Comparison of ENCODE assay signal across 8 mouse cellular contexts in genomic region chr15:84231113-84231712, GRCm38 (mm10). TPM values are rescaled to one million over a fixed set of nuclear protein-coding genes. Genes with fewer than 3 reads are reported as not detected.
A peak's percentile ranks its signal among the peaks of the same experiment; 100 is the strongest.
DNase-seq lines count a peak whose midpoint lies in the region; ATAC-seq and TF ChIP-seq lines count a peak whose summit lies in the region.

No protein-coding gene starts in this region.

- TF ChIP-seq POLR2A in MEL (IDR thresholded peaks at IDR 0.05; ENCODE audit: control insufficient read depth in 1 of 2, insufficient read depth in 1 of 2, low read depth in 1 of 2, low read length in 2 of 2, poor library complexity in 1 of 2), result peak in 1 of 2 experiments; percentile 72; a peak in 3 of 4 replicates

- TF ChIP-seq CTCF in MEL (IDR thresholded peaks at IDR 0.05 in 2 of 3, conservative IDR thresholded peaks at IDR 0.05 in 1 of 3; ENCODE audit: control insufficient read depth in 1 of 3, insufficient read depth in 1 of 3, low read depth in 2 of 3, low read length in 3 of 3, poor library complexity in 1 of 3, severe bottlenecking in 1 of 3), result no peak

- peak overlapping the region; percentile 67 to 89 for H3K4me3 ChIP-seq in MEL (ENCODE audit: control insufficient read depth in 1 of 2, insufficient read depth in 1 of 2, low read depth in 2 of 2, low read length in 2 of 2)
- H3K4me3 ChIP-seq in forebrain, embryonic 16.5 days (replicated peaks; ENCODE audit: low read length), result peak overlapping the region; percentile 48
- peak overlapping the region; percentile 44 for H3K4me3 ChIP-seq in hindbrain, embryonic 15.5 days
- H3K4me3 ChIP-seq in limb, embryonic 12.5 days (replicated peaks), result peak overlapping the region; percentile 53
- H3K4me3 ChIP-seq in midbrain, embryonic 11.5 days (ENCODE audit: low read depth, low read length), result peak overlapping the region; percentile 40
- peak overlapping the region; percentile 55 for H3K4me3 ChIP-seq in stomach, embryonic 16.5 days (replicated peaks; ENCODE audit: low read length)

- DNase-seq in MEL (ENCODE audit: low read depth, low spot score), result peak; percentile 93
- peak; percentile 96 for DNase-seq in midbrain, embryonic 11.5 days (ENCODE audit: low spot score, missing footprints)
- DNase-seq in thymus, adult 18-20 months, result no peak

- peak; percentile 80 to 94 for TF ChIP-seq EP300 in MEL (IDR thresholded peaks at IDR 0.05; ENCODE audit: low read depth in 1 of 2, low read length in 2 of 2)

- 2% methylated on average over 15 of the region's 16 CpGs for WGBS in forebrain, embryonic 16.5 days
- 4% methylated on average over 16 of the region's 16 CpGs for WGBS in hindbrain, embryonic 15.5 days
- WGBS in limb, embryonic 12.5 days, result 6% methylated on average over 16 of the region's 16 CpGs
- WGBS in midbrain, embryonic 11.5 days, result 2% methylated on average over 16 of the region's 16 CpGs
- WGBS in stomach, embryonic 16.5 days, result 7% methylated on average over 16 of the region's 16 CpGs

- peaks cover 0 to 11% of the 10 kb centered on the region in 2 experiments; a peak in 2 of 4 replicates for H3K36me3 ChIP-seq in MEL (ENCODE audit: control insufficient read depth in 1 of 2, insufficient read depth in 2 of 2, low read length in 2 of 2)
- no peaks in the 10 kb centered on the region for H3K36me3 ChIP-seq in forebrain, embryonic 16.5 days (ENCODE audit: control insufficient read depth, insufficient read depth)
- H3K36me3 ChIP-seq in hindbrain, embryonic 15.5 days, result no peaks in the 10 kb centered on the region
- H3K36me3 ChIP-seq in limb, embryonic 12.5 days, result no peaks in the 10 kb centered on the region
- no peaks in the 10 kb centered on the region for H3K36me3 ChIP-seq in midbrain, embryonic 11.5 days (ENCODE audit: control insufficient read depth, insufficient read depth, low read length)
- H3K36me3 ChIP-seq in stomach, embryonic 16.5 days (ENCODE audit: control insufficient read depth, insufficient read depth, low read length), result no peaks in the 10 kb centered on the region

- H3K79me2 ChIP-seq in MEL (ENCODE audit: control insufficient read depth, insufficient read depth, low read length, poor library complexity), result peaks cover 20% of the 10 kb centered on the region

- peak overlapping the region; percentile 74 for H3K9ac ChIP-seq in MEL (ENCODE audit: control insufficient read depth, low read depth, low read length, poor library complexity, severe bottlenecking)
- peak overlapping the region; percentile 76 for H3K9ac ChIP-seq in forebrain, embryonic 16.5 days (replicated peaks; ENCODE audit: low read depth, low read length)
- H3K9ac ChIP-seq in hindbrain, embryonic 15.5 days, result peak overlapping the region; percentile 54; the same call in 1 of the 2 replicates
- peak overlapping the region; percentile 62 for H3K9ac ChIP-seq in limb, embryonic 12.5 days (replicated peaks)
- peak overlapping the region; percentile 55 for H3K9ac ChIP-seq in midbrain, embryonic 11.5 days (ENCODE audit: low read length)
- H3K9ac ChIP-seq in stomach, embryonic 16.5 days (ENCODE audit: low read length), result peak overlapping the region; percentile 69

- peaks cover 0 to 21% of the 10 kb centered on the region in 2 experiments; a peak in 2 of 4 replicates for H3K4me1 ChIP-seq in MEL (ENCODE audit: control insufficient read depth in 1 of 2, insufficient read depth in 2 of 2, low read length in 2 of 2)
- H3K4me1 ChIP-seq in forebrain, embryonic 16.5 days (replicated peaks; ENCODE audit: control insufficient read depth, insufficient read depth, low read length), result peaks cover 31% of the 10 kb centered on the region
- H3K4me1 ChIP-seq in hindbrain, embryonic 15.5 days (replicated peaks), result peaks cover 52% of the 10 kb centered on the region
- H3K4me1 ChIP-seq in limb, embryonic 12.5 days (replicated peaks), result peaks cover 28% of the 10 kb centered on the region
- peaks cover 31% of the 10 kb centered on the region for H3K4me1 ChIP-seq in midbrain, embryonic 11.5 days (ENCODE audit: control insufficient read depth, insufficient read depth, low read length)
- peaks cover 18% of the 10 kb centered on the region for H3K4me1 ChIP-seq in stomach, embryonic 16.5 days (ENCODE audit: control insufficient read depth, insufficient read depth, low read length)

- H3K27me3 ChIP-seq in MEL (ENCODE audit: control insufficient read depth in 1 of 2, insufficient read depth in 2 of 2, low read length in 2 of 2), result no peaks in the 10 kb centered on the region
- no peaks in the 10 kb centered on the region for H3K27me3 ChIP-seq in forebrain, embryonic 16.5 days (replicated peaks; ENCODE audit: control insufficient read depth, insufficient read depth, low read length)
- H3K27me3 ChIP-seq in hindbrain, embryonic 15.5 days, result no peaks in the 10 kb centered on the region
- H3K27me3 ChIP-seq in limb, embryonic 12.5 days, result peaks cover 5% of the 10 kb centered on the region; the same call in 1 of the 2 replicates
- H3K27me3 ChIP-seq in midbrain, embryonic 11.5 days (ENCODE audit: control insufficient read depth, insufficient read depth, low read length), result peaks cover 3% of the 10 kb centered on the region
- no peaks in the 10 kb centered on the region; the same call in 1 of the 2 replicates for H3K27me3 ChIP-seq in stomach, embryonic 16.5 days (ENCODE audit: control insufficient read depth, insufficient read depth, low read length)

- ATAC-seq in cerebellum, adult (ENCODE audit: insufficient number of reproducible peaks, low FRiP score, low TSS enrichment), result peak; percentile 69
- peak; percentile 64 for ATAC-seq in forebrain, embryonic 16.5 days
- peak; percentile 27 for ATAC-seq in hindbrain, embryonic 15.5 days (ENCODE audit: low FRiP score, low read depth)
- no peak for ATAC-seq in limb, embryonic 12.5 days (ENCODE audit: insufficient number of reproducible peaks, insufficient read depth, low FRiP score, low TSS enrichment, low read depth)
- peak; percentile 22 for ATAC-seq in midbrain, embryonic 11.5 days (ENCODE audit: low FRiP score)
- no peak for ATAC-seq in stomach, embryonic 16.5 days (ENCODE audit: insufficient read depth, low FRiP score)

- peak overlapping the region; percentile 92 for H3K27ac ChIP-seq in MEL (ENCODE audit: control insufficient read depth, low read depth, low read length)
- peak overlapping the region; percentile 77 for H3K27ac ChIP-seq in forebrain, embryonic 16.5 days (ENCODE audit: low read length)
- peak overlapping the region; percentile 63 for H3K27ac ChIP-seq in hindbrain, embryonic 15.5 days (replicated peaks)
- H3K27ac ChIP-seq in limb, embryonic 12.5 days, result no peak overlapping the region
- H3K27ac ChIP-seq in midbrain, embryonic 11.5 days (ENCODE audit: low read depth, low read length), result peak overlapping the region; percentile 75
- H3K27ac ChIP-seq in stomach, embryonic 16.5 days (ENCODE audit: low read length), result peak overlapping the region; percentile 27; the same call in 1 of the 2 replicates

- TF ChIP-seq RAD21 in MEL (IDR thresholded peaks at IDR 0.05; ENCODE audit: low read depth, low read length), result no peak

- H3K4me2 ChIP-seq in forebrain, embryonic 16.5 days (ENCODE audit: low read length), result peak overlapping the region; percentile 93
- peak overlapping the region; percentile 85 for H3K4me2 ChIP-seq in hindbrain, embryonic 15.5 days
- peak overlapping the region; percentile 97 for H3K4me2 ChIP-seq in limb, embryonic 12.5 days
- peak overlapping the region; percentile 70 for H3K4me2 ChIP-seq in midbrain, embryonic 11.5 days
- H3K4me2 ChIP-seq in stomach, embryonic 16.5 days (ENCODE audit: low read depth, low read length), result peak overlapping the region; percentile 88

- H3K9me3 ChIP-seq in MEL (replicated peaks; ENCODE audit: insufficient read depth, low read length), result no peaks in the 10 kb centered on the region
- no peaks in the 10 kb centered on the region for H3K9me3 ChIP-seq in forebrain, embryonic 16.5 days (ENCODE audit: control insufficient read depth, low read length)
- H3K9me3 ChIP-seq in hindbrain, embryonic 15.5 days, result no peaks in the 10 kb centered on the region
- H3K9me3 ChIP-seq in limb, embryonic 12.5 days, result no peaks in the 10 kb centered on the region
- no peaks in the 10 kb centered on the region for H3K9me3 ChIP-seq in midbrain, embryonic 11.5 days (ENCODE audit: control insufficient read depth, low read length)
- H3K9me3 ChIP-seq in stomach, embryonic 16.5 days (replicated peaks; ENCODE audit: control insufficient read depth, low read length), result no peaks in the 10 kb centered on the region

TF ChIP-seq in MEL, 35 proteins besides CTCF, POLR2A, EP300 and RAD21 (continues in another document):
- TF ChIP-seq SIN3A (IDR thresholded peaks at IDR 0.05; ENCODE audit: low read length) (peak; percentile 45; the same call in 1 of the 2 replicates), MAX (IDR thresholded peaks at IDR 0.05; ENCODE audit: low read length) (no peak), MAZ (IDR thresholded peaks at IDR 0.05; ENCODE audit: low read depth, low read length) (0 out of 2 replicates have a peak, but pooled peaks have one; percentile 68), GABPA (IDR thresholded peaks at IDR 0.05; ENCODE audit: low read depth, low read length) (no peak), KAT2A (conservative IDR thresholded peaks at IDR 0.05; ENCODE audit: low read depth, low read length) (no peak), POLR2AphosphoS5 (IDR thresholded peaks at IDR 0.05; ENCODE audit: borderline replicate concordance, low read depth, low read length) (no peak)

RNA-seq across cellular contexts. Expression of gene Parvb, which starts 0.6 kb away (rescaled TPM):
- total RNA-seq in MEL (2012; rRNA removed), result 4.8 and 6.3 TPM in 2 replicates
- polyA plus RNA-seq in MEL (2012; ENCODE audit: insufficient read depth in 1 of 2, insufficient read length in 2 of 2, low read depth in 1 of 2, low replicate concordance in 2 of 2, missing spikeins in 1 of 2), result 10 to 100 TPM in 1 of 2 experiments, not detected in 1; 58.0 TPM
- polyA plus RNA-seq in forebrain, embryonic 16.5 days (2015; fragmentation: Nextera tagmentation; extraction: Ambion mirVana), result 2.2 and 2.8 TPM in 2 replicates
- polyA plus RNA-seq in hindbrain, embryonic 15.5 days (2015; fragmentation: Nextera tagmentation; extraction: Ambion mirVana), result 3.7 and 5.5 TPM in 2 replicates
- 3.9 TPM in 2 replicates for polyA plus RNA-seq in limb, embryonic 12.5 days (2016; fragmentation: Nextera tagmentation; extraction: Ambion mirVana)
- polyA plus RNA-seq in midbrain, embryonic 11.5 days (2014; fragmentation: Nextera tagmentation; extraction: Ambion mirVana), result 10.2 and 10.8 TPM in 2 replicates
- 2.7 and 3.2 TPM in 2 replicates for polyA plus RNA-seq in stomach, embryonic 16.5 days (2015; fragmentation: Nextera tagmentation; extraction: Ambion mirVana)

RNA-seq across cellular contexts. Expression of gene Samm50, which starts 39.2 kb away (rescaled TPM):
- 62.4 and 65.7 TPM in 2 replicates for total RNA-seq in MEL (2012; rRNA removed)
- polyA plus RNA-seq in MEL (2012; ENCODE audit: insufficient read depth in 1 of 2, insufficient read length in 2 of 2, low read depth in 1 of 2, low replicate concordance in 2 of 2, missing spikeins in 1 of 2), result 100 to 1,000 TPM in 1 of 2 experiments, not detected in 1; 190 TPM
- polyA plus RNA-seq in forebrain, embryonic 16.5 days (2015; fragmentation: Nextera tagmentation; extraction: Ambion mirVana), result 88.5 and 91.8 TPM in 2 replicates
- polyA plus RNA-seq in hindbrain, embryonic 15.5 days (2015; fragmentation: Nextera tagmentation; extraction: Ambion mirVana), result 85.9 and 88.6 TPM in 2 replicates
- 106 and 111 TPM in 2 replicates for polyA plus RNA-seq in limb, embryonic 12.5 days (2016; fragmentation: Nextera tagmentation; extraction: Ambion mirVana)
- polyA plus RNA-seq in midbrain, embryonic 11.5 days (2014; fragmentation: Nextera tagmentation; extraction: Ambion mirVana), result 75.9 and 77.4 TPM in 2 replicates
- 107 and 116 TPM in 2 replicates for polyA plus RNA-seq in stomach, embryonic 16.5 days (2015; fragmentation: Nextera tagmentation; extraction: Ambion mirVana)

Comparison
In these comparisons a context has a peak if more than half of its experiments do, and no peak if none do; other contexts are left out.
1. DNase-seq: peak in MEL (single experiment) and midbrain, embryonic 11.5 days (single experiment); none in thymus, adult 18-20 months (0 of 2).
2. ATAC-seq: peak in cerebellum, adult (single experiment), forebrain, embryonic 16.5 days (single experiment), hindbrain, embryonic 15.5 days (single experiment) and midbrain, embryonic 11.5 days (single experiment); none in limb, embryonic 12.5 days (single experiment) and stomach, embryonic 16.5 days (single experiment).
3. Peak in every context shown above with its lines, with median percentiles within 50 percentile points of each other: H3K4me3 ChIP-seq, H3K9ac ChIP-seq and H3K4me2 ChIP-seq.